Mouse (Mus musculus) thymus, postnatal 0 days (tissue): ENCODE results near the gene Vegfb. TPM values are rescaled to one million over a fixed set of nuclear protein-coding genes. Genes with fewer than 3 reads are reported as not detected.
A peak's percentile ranks its signal among the peaks of the same experiment; 100 is the strongest.

ENCODE experiments used
- DNase-seq: peaks from one replicate; pipeline ENCODE4 v3.0.0-alpha.2; 2015; ENCODE audit warnings: low spot score
- polyA plus RNA-seq: library from polyadenylated mRNA; unstranded; fragments of >200 nt; fragmentation: Nextera tagmentation; extraction: Ambion mirVana; gene quantifications from 2 replicates; pipeline ENCODE4 v1.2.1, GENCODE M21; 2015

The Vegfb gene
- polyA plus RNA-seq, 1 experiment from 2014 or later = 23.9 TPM

- no peak for DNase-seq
These were observed 13.8 kb downstream of the Vegfb start for GRCm38 (mm10) chr19:6973581-6974190.

GRCm38 (mm10) chr19:6972247-6972917 lies 15.1 kb downstream of the Vegfb start:
- DNase-seq = no peak

GRCm38 (mm10) chr19:6971644-6972043 lies 15.8 kb downstream of the Vegfb start:
- no peak for DNase-seq

- no peak for DNase-seq
These were observed 16.9 kb downstream of the Vegfb start for GRCm38 (mm10) chr19:6970460-6971085.

GRCm38 (mm10) chr19:6969665-6970381 lies 17.6 kb downstream of the Vegfb start:
- DNase-seq = peak; percentile 77

GRCm38 (mm10) chr19:6969291-6969664 lies 18.2 kb downstream of the Vegfb start:
- no peak for DNase-seq

GRCm38 (mm10) chr19:6968491-6969271 lies 18.8 kb downstream of the Vegfb start:
- peak; percentile 29 for DNase-seq

GRCm38 (mm10) chr19:6956461-6956860 lies 31.0 kb downstream of the Vegfb start:
- DNase-seq = no peak

GRCm38 (mm10) chr19:6955424-6955823 lies 32.0 kb downstream of the Vegfb start:
- DNase-seq = no peak

- peak; percentile 15 for DNase-seq
These were observed 33.4 kb downstream of the Vegfb start for GRCm38 (mm10) chr19:6954046-6954445.

- DNase-seq = peak; percentile 42
These were observed 34.8 kb downstream of the Vegfb start for GRCm38 (mm10) chr19:6952712-6953037.

- DNase-seq = peak; percentile 31
These were observed 35.3 kb downstream of the Vegfb start for GRCm38 (mm10) chr19:6951994-6952711.

- peak; percentile 80 for DNase-seq
These were observed 36.0 kb downstream of the Vegfb start for GRCm38 (mm10) chr19:6951381-6951968.

- DNase-seq = peak; percentile 61
These were observed 36.8 kb downstream of the Vegfb start for GRCm38 (mm10) chr19:6950613-6951153.

- no peak for DNase-seq
These were observed 37.5 kb downstream of the Vegfb start for GRCm38 (mm10) chr19:6949951-6950350.

GRCm38 (mm10) chr19:6949532-6949931 lies 37.9 kb downstream of the Vegfb start:
- DNase-seq = no peak

GRCm38 (mm10) chr19:6948186-6948585 lies 39.3 kb downstream of the Vegfb start:
- no peak for DNase-seq

- DNase-seq = no peak
These were observed 39.7 kb downstream of the Vegfb start for GRCm38 (mm10) chr19:6947742-6948141.

GRCm38 (mm10) chr19:6943709-6944108 lies 43.7 kb downstream of the Vegfb start:
- DNase-seq = no peak

GRCm38 (mm10) chr19:6942764-6943163 lies 44.7 kb downstream of the Vegfb start:
- no peak for DNase-seq
